Mouse (Mus musculus) embryonic facial prominence, embryonic 10.5 days (tissue): ENCODE measurements around the gene Smad3. TPM values are rescaled to one million over a fixed set of nuclear protein-coding genes. Genes with fewer than 3 reads are reported as not detected.

ENCODE experiments used
- DNase-seq: peaks from one replicate; pipeline ENCODE4 v3.0.0-alpha.2; 2017; ENCODE audit warnings: low spot score
- H3K27ac ChIP-seq: fragments of 300-500 bp; sonication (generic); replicated peaks from 2 replicates; pipeline ENCODE4 v1.5.1; 2016; ENCODE audit warnings: mild to moderate bottlenecking
- H3K27me3 ChIP-seq: fragments of 300-500 bp; sonication (generic); replicated peaks from 2 replicates; pipeline ENCODE4 v1.6.1; 2016; ENCODE audit warnings: low read depth, mild to moderate bottlenecking; ENCODE audit not compliant: poor library complexity, severe bottlenecking
- H3K36me3 ChIP-seq: fragments of 300-500 bp; sonication (generic); replicated peaks from 2 replicates; pipeline ENCODE4 v1.6.1; 2016; ENCODE audit warnings: mild to moderate bottlenecking, moderate library complexity
- H3K4me1 ChIP-seq: fragments of 300-500 bp; sonication (generic); 2 replicates; pipeline ENCODE4 v1.6.1; 2016
- H3K4me3 ChIP-seq: fragments of 300-500 bp; sonication (generic); 2 replicates; pipeline ENCODE4 v1.5.1; 2016; ENCODE audit warnings: mild to moderate bottlenecking, moderate library complexity
- H3K9me3 ChIP-seq: fragments of 300-500 bp; sonication (generic); 2 replicates; pipeline ENCODE4 v1.6.1; 2016; ENCODE audit warnings: mild to moderate bottlenecking
- WGBS: fragments of 180-500 bp; shearing (Covaris S2); methylation state at CpG from one replicate; pipeline ENCODE4 v1.1.7; 2016; 5-methylcytosine and 5-hydroxymethylcytosine counted together
- polyA plus RNA-seq: library from polyadenylated mRNA; unstranded; fragments of >200 nt; fragmentation: Nextera tagmentation; extraction: Ambion mirVana; gene quantifications from 2 replicates; pipeline ENCODE4 v1.2.1, GENCODE M21; 2016

The Smad3 gene
- polyA plus RNA-seq, 1 experiment from 2014 or later, result 23.4 TPM

- Histone ChIP-seq H3K4me3 (no peak overlapping the region), H3K27ac (peak overlapping the region; percentile 77), H3K27me3 (no peaks in the 10 kb centered on the region; the same call in 1 of the 2 replicates), H3K9me3 (no peaks in the 10 kb centered on the region), H3K4me1 (peaks cover 67% of the 10 kb centered on the region), H3K36me3 (no peaks in the 10 kb centered on the region)
- WGBS, result 5% methylated on average over 2 of the region's 2 CpGs
- peak; percentile 73 for DNase-seq
These were observed 29.3 kb upstream of the Smad3 start for GRCm38 (mm10) chr9:63787086-63787485.

GRCm38 (mm10) chr9:63786026-63786670 is 28.4 kb upstream of the Smad3 start:
- peak; percentile 39 for DNase-seq
- Histone ChIP-seq H3K4me1 (peaks cover 68% of the 10 kb centered on the region), H3K27ac (peak overlapping the region; percentile 77), H3K36me3 (no peaks in the 10 kb centered on the region), H3K27me3 (no peaks in the 10 kb centered on the region; the same call in 1 of the 2 replicates), H3K4me3 (no peak overlapping the region), H3K9me3 (no peaks in the 10 kb centered on the region)
- 13% methylated on average over 5 of the region's 5 CpGs for WGBS

GRCm38 (mm10) chr9:63785492-63785891 is 27.7 kb upstream of the Smad3 start:
- peak overlapping the region; percentile 77 for H3K27ac ChIP-seq
- WGBS, result 53% methylated on average over 5 of the region's 5 CpGs
- no peaks in the 10 kb centered on the region for H3K36me3 ChIP-seq
- H3K27me3 ChIP-seq, result no peaks in the 10 kb centered on the region; the same call in 1 of the 2 replicates
- peaks cover 70% of the 10 kb centered on the region for H3K4me1 ChIP-seq
- no peaks in the 10 kb centered on the region for H3K9me3 ChIP-seq
- H3K4me3 ChIP-seq, result no peak overlapping the region
- no peak for DNase-seq

GRCm38 (mm10) chr9:63784597-63784996 is 26.8 kb upstream of the Smad3 start:
- H3K4me3 ChIP-seq, result no peak overlapping the region
- H3K9me3 ChIP-seq, result no peaks in the 10 kb centered on the region
- H3K27ac ChIP-seq, result no peak overlapping the region
- peaks cover 78% of the 10 kb centered on the region for H3K4me1 ChIP-seq
- no peaks in the 10 kb centered on the region for H3K36me3 ChIP-seq
- no peaks in the 10 kb centered on the region; the same call in 1 of the 2 replicates for H3K27me3 ChIP-seq
- no peak for DNase-seq
- 84% methylated on average over 3 of the region's 3 CpGs for WGBS

- Histone ChIP-seq H3K4me1 (peaks cover 74% of the 10 kb centered on the region), H3K36me3 (no peaks in the 10 kb centered on the region), H3K9me3 (no peaks in the 10 kb centered on the region), H3K27me3 (peaks cover 13% of the 10 kb centered on the region), H3K27ac (0 out of 2 replicates have a peak overlapping the region, but pooled peaks have one; percentile 22), H3K4me3 (no peak overlapping the region)
- DNase-seq, result no peak
- 32% methylated on average over 4 of the region's 4 CpGs for whole genome bisulfite sequencing
These were observed 24.9 kb upstream of the Smad3 start for GRCm38 (mm10) chr9:63782744-63783143.

- Histone ChIP-seq H3K4me3 (no peak overlapping the region), H3K4me1 (peaks cover 65% of the 10 kb centered on the region), H3K27ac (peak overlapping the region; percentile 55), H3K27me3 (peaks cover 16% of the 10 kb centered on the region), H3K9me3 (no peaks in the 10 kb centered on the region), H3K36me3 (no peaks in the 10 kb centered on the region)
- 76% methylated on average over 7 of the region's 7 CpGs for WGBS
- no peak for DNase-seq
These were observed 24.1 kb upstream of the Smad3 start for GRCm38 (mm10) chr9:63781714-63782464.

GRCm38 (mm10) chr9:63779950-63780887 is 22.4 kb upstream of the Smad3 start:
- peak; percentile 70 for DNase-seq
- Histone ChIP-seq H3K4me1 (peaks cover 50% of the 10 kb centered on the region), H3K36me3 (no peaks in the 10 kb centered on the region), H3K27me3 (peaks cover 16% of the 10 kb centered on the region), H3K9me3 (no peaks in the 10 kb centered on the region), H3K27ac (peak overlapping the region; percentile 85), H3K4me3 (peak overlapping the region; percentile 21; the same call in 1 of the 2 replicates)
- WGBS, result 29% methylated on average over 17 of the region's 17 CpGs

- Histone ChIP-seq H3K27ac (no peak overlapping the region), H3K4me3 (no peak overlapping the region), H3K27me3 (peaks cover 16% of the 10 kb centered on the region), H3K9me3 (no peaks in the 10 kb centered on the region), H3K4me1 (peaks cover 48% of the 10 kb centered on the region), H3K36me3 (no peaks in the 10 kb centered on the region)
- DNase-seq, result no peak
- 76% methylated on average over 3 of the region's 3 CpGs for WGBS
These were observed 18.9 kb upstream of the Smad3 start for GRCm38 (mm10) chr9:63776735-63777134.

GRCm38 (mm10) chr9:63774854-63775483 is 17.2 kb upstream of the Smad3 start:
- no peaks in the 10 kb centered on the region for H3K36me3 ChIP-seq
- H3K27ac ChIP-seq, result no peak overlapping the region
- 79% methylated on average over 6 of the region's 6 CpGs for WGBS
- no peaks in the 10 kb centered on the region for H3K9me3 ChIP-seq
- H3K4me1 ChIP-seq, result peaks cover 37% of the 10 kb centered on the region
- no peak overlapping the region for H3K4me3 ChIP-seq
- DNase-seq, result no peak
- H3K27me3 ChIP-seq, result peaks cover 16% of the 10 kb centered on the region

GRCm38 (mm10) chr9:63772452-63772851 is 14.7 kb upstream of the Smad3 start:
- no peaks in the 10 kb centered on the region for H3K36me3 ChIP-seq
- H3K4me1 ChIP-seq, result peaks cover 30% of the 10 kb centered on the region
- no peak overlapping the region for H3K4me3 ChIP-seq
- no peaks in the 10 kb centered on the region for H3K9me3 ChIP-seq
- no peak overlapping the region for H3K27ac ChIP-seq
- 0 out of 2 replicates have a peak, but pooled peaks cover under 1% of the 10 kb centered on the region for H3K27me3 ChIP-seq
- 58% methylated on average over 10 of the region's 10 CpGs for WGBS
- DNase-seq, result no peak

GRCm38 (mm10) chr9:63771676-63772075 is 13.9 kb upstream of the Smad3 start:
- H3K36me3 ChIP-seq, result no peaks in the 10 kb centered on the region
- no peaks in the 10 kb centered on the region for H3K27me3 ChIP-seq
- H3K4me1 ChIP-seq, result peaks cover 30% of the 10 kb centered on the region
- 49% methylated on average over 5 of the region's 5 CpGs for WGBS
- H3K4me3 ChIP-seq, result no peak overlapping the region
- DNase-seq, result no peak
- H3K27ac ChIP-seq, result peak overlapping the region; percentile 71
- H3K9me3 ChIP-seq, result no peaks in the 10 kb centered on the region
